Mouse (Mus musculus): ENCODE results near the gene Acad12. TPM values are rescaled to one million over a fixed set of nuclear protein-coding genes. Genes with fewer than 3 reads are reported as not detected.
"Not testable (repeated sequence)": the region's sequence is repeated elsewhere in the genome, so short reads cannot be mapped to it uniquely, and the experiment has no call there.

The Acad12 gene
- polyA plus RNA-seq, 1 experiment from 2014 or later = 2.0 TPM

DNA sequence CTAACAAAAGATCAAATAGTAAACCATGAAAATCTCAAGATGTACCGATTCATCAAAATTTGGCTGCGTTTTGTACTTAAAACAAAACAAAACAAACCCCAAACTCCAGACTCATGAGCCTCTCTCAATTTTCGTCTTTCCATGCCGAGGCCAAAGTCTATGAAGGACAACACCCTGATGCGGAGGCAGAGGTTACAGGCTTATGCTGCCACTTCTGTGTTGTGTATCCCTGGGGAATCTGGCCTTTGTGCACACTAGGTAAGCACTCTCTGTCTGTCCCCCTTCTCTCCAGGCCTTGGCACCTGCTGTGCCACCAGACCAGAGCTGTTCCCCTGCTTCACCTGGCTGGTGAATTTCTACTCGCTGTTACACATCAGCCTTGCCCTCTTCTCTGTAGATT, 38.9 kb upstream of the Acad12 start:
- H3K27ac ChIP-seq (ENCODE audit: low read depth, low read length); H3K9me3 ChIP-seq (ENCODE audit: control insufficient read depth, low read length); H3K4me3 ChIP-seq (ENCODE audit: low read length); H3K4me2 ChIP-seq (ENCODE audit: low read length); H3K9ac ChIP-seq (ENCODE audit: low read depth, low read length); H3K27me3 ChIP-seq (replicated peaks; ENCODE audit: control insufficient read depth, insufficient read depth, low read length); H3K36me3 ChIP-seq (ENCODE audit: control insufficient read depth, insufficient read depth, low read length); ATAC-seq: not testable (repeated sequence)
- peaks cover 16% of the 10 kb centered on the region for H3K4me1 ChIP-seq (ENCODE audit: control insufficient read depth, insufficient read depth, low read depth, low read length)
- 88% methylated on average over 5 of the region's 6 CpGs for whole genome bisulfite sequencing

DNA sequence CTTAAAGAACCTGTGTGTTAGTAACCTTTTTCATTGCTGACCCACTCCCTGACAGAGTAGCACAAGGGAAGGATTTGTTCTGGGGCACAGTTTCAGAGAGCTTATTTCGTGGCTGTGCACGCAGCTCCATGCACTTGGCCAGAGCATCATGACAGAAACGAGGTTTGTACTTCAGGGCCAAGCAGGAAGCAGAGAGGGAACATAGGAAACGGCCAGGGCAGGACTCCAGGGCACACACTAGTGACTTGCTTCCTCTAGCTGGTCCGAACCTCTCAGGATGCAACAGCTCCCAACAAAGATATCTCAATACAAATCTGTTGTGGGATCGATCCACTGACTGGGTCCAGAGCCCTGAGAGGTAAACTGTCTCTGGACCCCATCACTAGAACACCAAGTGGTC, 38.1 kb upstream of the Acad12 start:
- not testable (repeated sequence) for H3K4me1 ChIP-seq (ENCODE audit: control insufficient read depth, insufficient read depth, low read depth, low read length); H3K4me3 ChIP-seq (ENCODE audit: low read length); H3K9ac ChIP-seq (ENCODE audit: low read depth, low read length); H3K9me3 ChIP-seq (ENCODE audit: control insufficient read depth, low read length); H3K4me2 ChIP-seq (ENCODE audit: low read length); ATAC-seq; H3K36me3 ChIP-seq (ENCODE audit: control insufficient read depth, insufficient read depth, low read length); H3K27ac ChIP-seq (ENCODE audit: low read depth, low read length); H3K27me3 ChIP-seq (replicated peaks; ENCODE audit: control insufficient read depth, insufficient read depth, low read length)
- WGBS = 70% methylated on average over 6 of the region's 6 CpGs

DNA sequence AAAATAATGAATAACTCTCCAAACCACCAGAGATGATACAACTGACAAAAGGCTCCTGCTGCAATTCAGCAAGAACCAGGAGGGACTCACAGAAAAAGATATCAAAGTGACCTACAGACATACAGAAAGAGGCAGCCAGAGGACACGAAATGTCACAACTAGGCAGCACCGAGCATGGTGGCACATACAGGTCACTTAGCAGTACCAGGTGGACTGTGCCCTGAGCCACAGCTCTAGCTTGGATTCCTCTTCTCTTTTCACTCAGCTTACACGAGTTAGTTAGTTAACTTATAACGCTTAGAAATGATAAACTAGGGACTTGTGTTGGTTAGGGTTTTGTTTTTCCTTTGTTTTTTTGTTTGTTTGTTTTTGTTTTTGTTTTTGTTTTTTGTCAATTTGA, 35.8 kb upstream of the Acad12 start:
- Histone ChIP-seq H3K9ac (ENCODE audit: low read depth, low read length) (no peak overlapping the region), H3K27me3 (replicated peaks; ENCODE audit: control insufficient read depth, insufficient read depth, low read length) (no peaks in the 10 kb centered on the region), H3K9me3 (ENCODE audit: control insufficient read depth, low read length) (no peaks in the 10 kb centered on the region), H3K4me2 (ENCODE audit: low read length) (no peak overlapping the region), H3K4me1 (ENCODE audit: control insufficient read depth, insufficient read depth, low read depth, low read length) (no peaks in the 10 kb centered on the region), H3K36me3 (ENCODE audit: control insufficient read depth, insufficient read depth, low read length) (no peaks in the 10 kb centered on the region), H3K4me3 (ENCODE audit: low read length) (no peak overlapping the region), H3K27ac (ENCODE audit: low read depth, low read length) (no peak overlapping the region)
- no peak for ATAC-seq
- 86% methylated on average over 4 of the region's 4 CpGs for WGBS

DNA sequence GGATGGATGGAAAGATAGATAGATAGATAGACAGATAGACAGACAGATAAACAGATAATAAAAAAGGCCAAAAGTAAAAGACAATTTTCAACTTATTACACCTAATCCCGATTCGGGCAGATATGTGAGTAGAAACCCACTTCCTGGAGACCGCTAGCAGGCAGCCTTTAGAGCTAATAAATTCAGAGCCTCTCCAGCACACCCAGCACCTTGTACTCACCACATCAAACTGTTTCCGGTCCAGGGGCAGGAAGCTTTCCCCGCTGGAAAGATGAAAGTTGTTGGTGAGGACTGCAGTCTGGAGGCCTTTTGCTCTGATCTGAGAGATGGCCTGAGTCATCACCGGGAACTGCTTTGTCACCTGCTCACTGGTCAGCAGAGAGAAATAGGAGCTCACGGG, 30.4 kb upstream of the Acad12 start:
- no peak for ATAC-seq
- Histone ChIP-seq H3K9ac (ENCODE audit: low read depth, low read length) (no peak overlapping the region), H3K27me3 (replicated peaks; ENCODE audit: control insufficient read depth, insufficient read depth, low read length) (no peaks in the 10 kb centered on the region), H3K4me3 (ENCODE audit: low read length) (no peak overlapping the region), H3K4me1 (ENCODE audit: control insufficient read depth, insufficient read depth, low read depth, low read length) (no peaks in the 10 kb centered on the region), H3K9me3 (ENCODE audit: control insufficient read depth, low read length) (no peaks in the 10 kb centered on the region), H3K27ac (ENCODE audit: low read depth, low read length) (no peak overlapping the region), H3K4me2 (ENCODE audit: low read length) (no peak overlapping the region), H3K36me3 (ENCODE audit: control insufficient read depth, insufficient read depth, low read length) (no peaks in the 10 kb centered on the region)
- WGBS = 87% methylated on average over 7 of the region's 7 CpGs

DNA sequence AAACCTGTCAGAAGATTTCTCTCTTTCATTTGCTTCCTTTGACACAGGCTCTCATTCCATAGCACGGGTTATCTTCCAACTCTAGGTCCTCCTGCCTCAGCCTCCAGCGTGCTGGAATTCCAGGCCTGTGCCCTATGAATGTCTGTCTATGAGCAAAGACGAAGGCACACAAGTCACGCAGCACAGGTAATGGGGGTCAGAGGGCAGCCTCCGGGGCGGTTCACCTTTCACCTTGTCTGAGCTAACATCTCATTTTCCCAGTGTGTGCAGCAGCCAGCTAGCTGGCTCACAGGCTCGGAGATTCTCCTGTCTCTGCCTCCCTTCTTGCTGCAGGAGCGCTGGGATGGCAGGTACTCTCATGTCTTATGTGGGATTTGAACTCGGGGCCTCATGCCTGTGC, 20.9 kb upstream of the Acad12 start:
- 92% methylated on average over 9 of the region's 9 CpGs for WGBS
- no peak overlapping the region for H3K4me2 ChIP-seq (ENCODE audit: low read length)
- H3K4me3 ChIP-seq (ENCODE audit: low read length) = no peak overlapping the region
- H3K27me3 ChIP-seq (replicated peaks; ENCODE audit: control insufficient read depth, insufficient read depth, low read length) = no peaks in the 10 kb centered on the region
- H3K9me3 ChIP-seq (ENCODE audit: control insufficient read depth, low read length) = no peaks in the 10 kb centered on the region
- no peaks in the 10 kb centered on the region for H3K4me1 ChIP-seq (ENCODE audit: control insufficient read depth, insufficient read depth, low read depth, low read length)
- no peak for ATAC-seq
- H3K9ac ChIP-seq (ENCODE audit: low read depth, low read length) = no peak overlapping the region
- no peak overlapping the region for H3K27ac ChIP-seq (ENCODE audit: low read depth, low read length)
- no peaks in the 10 kb centered on the region for H3K36me3 ChIP-seq (ENCODE audit: control insufficient read depth, insufficient read depth, low read length)

DNA sequence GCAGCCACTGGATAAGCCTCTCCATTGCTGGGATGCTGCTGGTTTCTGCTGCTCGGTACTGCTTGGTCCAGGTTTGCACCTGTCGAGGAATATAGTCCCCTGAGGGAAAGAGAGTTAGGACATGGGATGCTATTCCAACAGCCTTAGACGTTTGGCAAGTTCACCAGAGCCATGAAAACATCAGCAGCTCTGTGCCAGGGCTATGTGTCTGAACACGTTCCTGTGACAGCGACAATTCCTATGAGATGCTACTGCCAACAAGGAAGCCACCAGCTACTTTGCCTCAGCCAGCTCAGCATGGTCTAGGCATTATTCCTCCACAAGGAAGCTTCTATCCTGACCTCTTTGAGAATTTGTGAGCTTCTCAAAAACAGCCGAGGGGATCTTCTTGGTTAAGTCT, 18.6 kb upstream of the Acad12 start:
- 92% methylated on average over 6 of the region's 6 CpGs for WGBS
- Histone ChIP-seq H3K27ac (ENCODE audit: low read depth, low read length) (no peak overlapping the region), H3K4me3 (ENCODE audit: low read length) (no peak overlapping the region), H3K4me1 (ENCODE audit: control insufficient read depth, insufficient read depth, low read depth, low read length) (no peaks in the 10 kb centered on the region), H3K4me2 (ENCODE audit: low read length) (no peak overlapping the region), H3K27me3 (replicated peaks; ENCODE audit: control insufficient read depth, insufficient read depth, low read length) (no peaks in the 10 kb centered on the region), H3K9me3 (ENCODE audit: control insufficient read depth, low read length) (no peaks in the 10 kb centered on the region), H3K9ac (ENCODE audit: low read depth, low read length) (no peak overlapping the region), H3K36me3 (ENCODE audit: control insufficient read depth, insufficient read depth, low read length) (no peaks in the 10 kb centered on the region)
- ATAC-seq = no peak

DNA sequence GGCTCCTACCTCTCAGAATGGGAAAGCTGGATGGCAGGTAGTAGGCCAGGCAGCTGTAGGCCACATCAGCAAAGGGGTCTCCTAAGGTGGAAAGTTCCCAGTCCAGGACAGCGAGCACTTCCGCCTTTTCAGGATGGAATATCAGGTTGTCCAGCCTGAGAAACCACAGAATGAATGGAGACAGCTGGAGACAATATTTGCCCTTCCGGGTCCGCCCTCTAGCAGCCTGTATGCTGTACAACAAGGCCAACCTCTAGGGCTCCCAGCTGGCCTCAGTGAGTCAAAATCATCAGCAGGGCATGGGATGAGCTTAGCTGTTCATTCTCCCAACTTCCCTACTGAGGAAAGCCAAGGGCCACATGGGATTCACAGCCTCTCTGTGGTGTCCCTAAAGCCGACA, 15.9 kb upstream of the Acad12 start:
- Histone ChIP-seq H3K4me3 (ENCODE audit: low read length) (no peak overlapping the region), H3K9ac (ENCODE audit: low read depth, low read length) (no peak overlapping the region), H3K4me2 (ENCODE audit: low read length) (no peak overlapping the region), H3K27ac (ENCODE audit: low read depth, low read length) (no peak overlapping the region), H3K4me1 (ENCODE audit: control insufficient read depth, insufficient read depth, low read depth, low read length) (no peaks in the 10 kb centered on the region), H3K27me3 (replicated peaks; ENCODE audit: control insufficient read depth, insufficient read depth, low read length) (no peaks in the 10 kb centered on the region), H3K9me3 (ENCODE audit: control insufficient read depth, low read length) (no peaks in the 10 kb centered on the region), H3K36me3 (ENCODE audit: control insufficient read depth, insufficient read depth, low read length) (no peaks in the 10 kb centered on the region)
- no peak for ATAC-seq
- 92% methylated on average over 5 of the region's 5 CpGs for WGBS

DNA sequence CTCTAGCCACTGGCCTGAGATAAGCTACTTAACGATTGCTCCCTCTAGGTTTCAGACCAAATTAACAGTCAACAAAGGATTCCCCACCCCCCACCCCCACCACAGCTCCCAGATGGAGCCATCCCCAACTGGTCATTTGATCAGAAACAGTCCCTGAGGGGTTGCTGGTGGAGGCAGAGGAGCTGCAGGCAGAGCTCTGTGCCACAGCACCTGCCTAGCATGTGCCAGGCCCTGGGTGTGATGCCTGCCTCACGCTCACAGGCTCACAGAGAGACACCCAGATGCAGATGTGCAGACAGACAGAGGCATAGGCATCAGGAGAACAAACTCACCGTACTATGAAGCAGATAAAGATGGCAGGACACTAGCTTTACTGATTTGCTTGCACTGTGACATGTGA, 14.1 kb upstream of the Acad12 start:
- Histone ChIP-seq H3K4me2 (ENCODE audit: low read length) (no peak overlapping the region), H3K36me3 (ENCODE audit: control insufficient read depth, insufficient read depth, low read length) (no peaks in the 10 kb centered on the region), H3K27ac (ENCODE audit: low read depth, low read length) (no peak overlapping the region), H3K4me3 (ENCODE audit: low read length) (no peak overlapping the region), H3K4me1 (ENCODE audit: control insufficient read depth, insufficient read depth, low read depth, low read length) (no peaks in the 10 kb centered on the region), H3K27me3 (replicated peaks; ENCODE audit: control insufficient read depth, insufficient read depth, low read length) (no peaks in the 10 kb centered on the region), H3K9me3 (ENCODE audit: control insufficient read depth, low read length) (no peaks in the 10 kb centered on the region), H3K9ac (ENCODE audit: low read depth, low read length) (no peak overlapping the region)
- WGBS = 47% methylated on average over 3 of the region's 3 CpGs
- no peak for ATAC-seq

DNA sequence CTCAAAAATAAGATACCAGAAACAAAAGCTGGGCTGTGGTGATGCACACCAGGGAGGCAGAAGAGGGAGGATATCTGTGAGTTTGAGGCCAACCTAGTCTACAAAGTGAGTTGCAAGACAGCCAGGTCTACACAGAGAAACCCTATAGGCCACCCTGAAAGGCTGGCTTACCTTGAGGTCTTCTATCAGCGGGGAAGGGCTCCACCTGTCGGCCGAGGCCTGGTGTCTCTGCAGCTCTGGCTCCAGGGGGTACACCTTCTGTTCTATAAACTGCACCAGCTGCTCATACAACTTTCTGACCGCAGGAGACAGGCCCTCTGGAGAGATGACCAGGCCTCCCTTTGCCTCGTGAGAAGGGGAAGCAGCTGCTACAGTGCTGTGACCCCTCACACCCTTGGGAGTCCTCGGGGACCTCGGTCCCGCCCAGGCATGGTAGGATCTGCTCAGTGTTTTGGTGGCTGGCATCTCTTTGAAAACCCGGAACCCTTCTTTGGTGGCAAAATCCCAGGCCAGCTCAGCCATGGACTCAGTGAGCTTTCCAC, 12.4 kb upstream of the Acad12 start:
- not testable (repeated sequence) for H3K36me3 ChIP-seq (ENCODE audit: control insufficient read depth, insufficient read depth, low read length); ATAC-seq; H3K4me3 ChIP-seq (ENCODE audit: low read length); H3K9ac ChIP-seq (ENCODE audit: low read depth, low read length); H3K9me3 ChIP-seq (ENCODE audit: control insufficient read depth, low read length); H3K27ac ChIP-seq (ENCODE audit: low read depth, low read length); H3K4me2 ChIP-seq (ENCODE audit: low read length); H3K4me1 ChIP-seq (ENCODE audit: control insufficient read depth, insufficient read depth, low read depth, low read length); H3K27me3 ChIP-seq (replicated peaks; ENCODE audit: control insufficient read depth, insufficient read depth, low read length)
- whole genome bisulfite sequencing = 67% methylated on average over 6 of the region's 9 CpGs

DNA sequence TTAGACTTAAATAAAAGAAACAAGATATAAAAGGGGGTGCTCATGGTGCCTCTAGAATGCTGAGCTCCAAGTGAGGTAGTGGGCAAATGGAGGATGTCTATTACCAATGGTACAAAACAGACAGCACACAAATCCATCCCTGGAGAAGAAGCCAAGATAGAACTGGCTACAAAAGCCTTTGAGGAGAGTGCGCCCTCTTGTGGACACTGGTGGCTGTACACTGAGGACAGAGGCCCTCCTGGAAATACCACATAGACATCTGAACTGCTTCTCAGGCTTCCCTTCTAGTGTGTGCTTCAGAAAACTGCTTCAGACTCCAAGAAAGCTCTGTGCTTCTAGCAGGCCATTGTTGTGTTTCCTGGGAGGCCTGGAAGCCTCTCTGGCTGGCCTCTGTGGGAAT, 9.1 kb upstream of the Acad12 start:
- Histone ChIP-seq H3K27me3 (replicated peaks; ENCODE audit: control insufficient read depth, insufficient read depth, low read length) (no peaks in the 10 kb centered on the region), H3K36me3 (ENCODE audit: control insufficient read depth, insufficient read depth, low read length) (no peaks in the 10 kb centered on the region), H3K27ac (ENCODE audit: low read depth, low read length) (no peak overlapping the region), H3K4me2 (ENCODE audit: low read length) (no peak overlapping the region), H3K4me3 (ENCODE audit: low read length) (no peak overlapping the region), H3K9ac (ENCODE audit: low read depth, low read length) (no peak overlapping the region), H3K9me3 (ENCODE audit: control insufficient read depth, low read length) (no peaks in the 10 kb centered on the region), H3K4me1 (ENCODE audit: control insufficient read depth, insufficient read depth, low read depth, low read length) (no peaks in the 10 kb centered on the region)
- 0% methylated on average over 1 of the region's 1 CpGs for WGBS
- ATAC-seq = no peak
